ENCODE assay signal across 13 mouse cellular contexts in the genomic region with DNA sequence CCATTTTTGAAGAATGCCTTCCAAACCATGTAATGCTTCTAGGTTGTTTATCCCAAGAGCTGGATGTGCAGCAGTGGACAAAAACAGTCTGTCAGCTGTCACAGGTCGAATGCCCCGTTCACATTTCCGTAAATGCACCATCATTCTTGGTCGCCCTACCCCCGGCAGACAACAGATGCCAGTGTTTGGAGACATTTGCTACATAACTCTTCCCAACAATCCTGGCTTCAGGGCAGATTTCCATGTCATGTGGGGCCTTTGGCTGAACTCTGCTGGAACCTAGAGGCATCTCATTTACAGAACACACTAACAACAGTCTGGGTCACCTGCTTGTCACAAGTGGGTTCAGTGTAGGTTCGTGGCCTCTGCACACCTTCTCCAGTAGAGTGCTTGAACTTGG.
DNase-seq lines count a peak whose midpoint lies in the region; ATAC-seq and TF ChIP-seq lines count a peak whose summit lies in the region.
"Had no signal": no experiment of that assay in that cellular context is flagged by ENCODE, and none has a peak within 500 bp of the region (broad histone marks: within the 10 kb centered on the region; RNA-seq: fewer than 3 reads in every experiment).

No protein-coding gene starts in this region.

- 71% methylated on average over 6 of the region's 6 CpGs for WGBS in hindbrain, postnatal 0 days
- 90% methylated on average over 6 of the region's 6 CpGs for WGBS in hindbrain, embryonic 10.5 days
- 91% methylated on average over 6 of the region's 6 CpGs for WGBS in midbrain, embryonic 10.5 days

- H3K4me2 ChIP-seq in hindbrain, postnatal 0 days (ENCODE audit: low read depth, low read length): no peak overlapping the region
- H3K4me2 ChIP-seq: hindbrain, embryonic 12.5 days; limb, embryonic 12.5 days; neural tube, embryonic 15.5 days had no signal

- no peak overlapping the region for H3K27ac ChIP-seq in hindbrain, postnatal 0 days
- no peak overlapping the region for H3K27ac ChIP-seq in hindbrain, embryonic 10.5 days
- no peak overlapping the region for H3K27ac ChIP-seq in midbrain, embryonic 10.5 days (replicated peaks)
- H3K27ac ChIP-seq: hindbrain, embryonic 12.5 days; limb, embryonic 12.5 days; neural tube, embryonic 15.5 days had no signal

- no peak for TF ChIP-seq CTCF in hindbrain, postnatal 0 days (IDR thresholded peaks at IDR 0.05; ENCODE audit: low read depth)

- no peak overlapping the region for H3K9ac ChIP-seq in hindbrain, postnatal 0 days (replicated peaks; ENCODE audit: low read length)
- H3K9ac ChIP-seq: forebrain, postnatal 0 days; hindbrain, embryonic 12.5 days; limb, embryonic 12.5 days; liver, postnatal 0 days; neural tube, embryonic 15.5 days had no signal

- no peaks in the 10 kb centered on the region for H3K36me3 ChIP-seq in hindbrain, postnatal 0 days (ENCODE audit: insufficient read depth, low read length)
- H3K36me3 ChIP-seq in hindbrain, embryonic 10.5 days: no peaks in the 10 kb centered on the region
- H3K36me3 ChIP-seq in midbrain, embryonic 10.5 days: no peaks in the 10 kb centered on the region

- no peaks in the 10 kb centered on the region for H3K9me3 ChIP-seq in hindbrain, postnatal 0 days (ENCODE audit: low read length)
- H3K9me3 ChIP-seq in hindbrain, embryonic 10.5 days: no peaks in the 10 kb centered on the region
- no peaks in the 10 kb centered on the region for H3K9me3 ChIP-seq in midbrain, embryonic 10.5 days (replicated peaks)
- H3K9me3 ChIP-seq: hindbrain, embryonic 12.5 days; limb, embryonic 12.5 days; neural tube, embryonic 15.5 days had no signal

- ATAC-seq in hindbrain, postnatal 0 days: 0 out of 2 replicates have a peak, but pooled peaks have one; percentile 24
- ATAC-seq: forebrain, postnatal 0 days; liver, postnatal 0 days had no signal

- H3K27me3 ChIP-seq in hindbrain, postnatal 0 days (ENCODE audit: insufficient read depth, low read length): no peaks in the 10 kb centered on the region
- H3K27me3 ChIP-seq in hindbrain, embryonic 10.5 days (ENCODE audit: insufficient read depth, poor library complexity, severe bottlenecking): no peaks in the 10 kb centered on the region
- no peaks in the 10 kb centered on the region for H3K27me3 ChIP-seq in midbrain, embryonic 10.5 days (ENCODE audit: low read depth, poor library complexity, severe bottlenecking)
- H3K27me3 ChIP-seq: hindbrain, embryonic 12.5 days; limb, embryonic 12.5 days; neural tube, embryonic 15.5 days had no signal

- no peak for DNase-seq in hindbrain, postnatal 0 days (ENCODE audit: low spot score)
- no peak for DNase-seq in hindbrain, embryonic 10.5 days (ENCODE audit: low spot score)
- peak; percentile 39 for DNase-seq in lung, postnatal 10 days
- no peak for DNase-seq in lung, postnatal 14 days
- DNase-seq in cerebellum, adult 9-10 months: peak; percentile 46
- DNase-seq in midbrain, embryonic 10.5 days (ENCODE audit: low spot score): no peak
- no peak for DNase-seq in frontal cortex, postnatal 10 days (ENCODE audit: low spot score in 2 of 2)
- DNase-seq: forebrain, postnatal 0 days; liver, postnatal 0 days; retina, postnatal 1 day had no signal

- peaks cover 3% of the 10 kb centered on the region; the same call in 1 of the 2 replicates for H3K4me1 ChIP-seq in hindbrain, postnatal 0 days (ENCODE audit: insufficient read depth, low read length)
- H3K4me1 ChIP-seq in hindbrain, embryonic 10.5 days (replicated peaks): peaks cover 11% of the 10 kb centered on the region
- H3K4me1 ChIP-seq in midbrain, embryonic 10.5 days: peaks cover 8% of the 10 kb centered on the region; the same call in 1 of the 2 replicates

- H3K4me3 ChIP-seq in hindbrain, postnatal 0 days (ENCODE audit: low read length): no peak overlapping the region
- H3K4me3 ChIP-seq in hindbrain, embryonic 10.5 days: no peak overlapping the region
- no peak overlapping the region for H3K4me3 ChIP-seq in midbrain, embryonic 10.5 days
- H3K4me3 ChIP-seq: hindbrain, embryonic 12.5 days; limb, embryonic 12.5 days; neural tube, embryonic 15.5 days had no signal

Comparison
In these comparisons a context has a peak if more than half of its experiments do, and no peak if none do; other contexts are left out.
1. DNase-seq: peak in lung, postnatal 10 days (single experiment) and cerebellum, adult 9-10 months (single experiment); none in hindbrain, postnatal 0 days (single experiment), hindbrain, embryonic 10.5 days (single experiment), lung, postnatal 14 days (single experiment), midbrain, embryonic 10.5 days (single experiment) and frontal cortex, postnatal 10 days (0 of 2).